Mouse (Mus musculus) heart, postnatal 0 days (tissue): ENCODE results near the gene Rab4a.
A peak's percentile ranks its signal among the peaks of the same experiment; 100 is the strongest.

Experiments
- CTCF ChIP-seq: IDR thresholded peaks from 2 replicates; pipeline ENCODE4 v1.5.1; 2016; ENCODE audit warnings: antibody characterized with exemption, control low read depth, low read depth
- EP300 ChIP-seq: IDR thresholded peaks from 2 replicates; pipeline ENCODE4 v1.6.1; 2016; ENCODE audit warnings: antibody characterized with exemption, low read depth

- TF ChIP-seq CTCF = peak; percentile 62
- TF ChIP-seq EP300 = no peak
Observed at GRCm38 (mm10) chr8:123835451-123835850, 29.7 kb downstream of the Rab4a start.
